Mouse (Mus musculus) urinary bladder, postnatal 4 days (tissue): ENCODE data around the gene Ebf4.
A peak's percentile ranks its signal among the peaks of the same experiment; 100 is the strongest.

ENCODE experiments used
- DNase-seq, 2 experiments: peaks; one replicate each; pipeline ENCODE4 v3.0.0; 2021 to 2022; ENCODE audit warnings: low spot score in 2 of 2

The Ebf4 gene

GRCm38 (mm10) chr2:130383895-130384294, 88.9 kb downstream of the Ebf4 start:
- no peak for DNase-seq

- no peak for DNase-seq
These were observed 91.2 kb downstream of the Ebf4 start for GRCm38 (mm10) chr2:130386212-130386611.

GRCm38 (mm10) chr2:130388796-130389195, 93.8 kb downstream of the Ebf4 start:
- DNase-seq: no peak

GRCm38 (mm10) chr2:130390993-130391625, 96.1 kb downstream of the Ebf4 start:
- DNase-seq: no peak

- no peak for DNase-seq
These were observed 97.9 kb downstream of the Ebf4 start for GRCm38 (mm10) chr2:130392836-130393235.

GRCm38 (mm10) chr2:130395696-130396095, 100.7 kb downstream of the Ebf4 start:
- DNase-seq: no peak

GRCm38 (mm10) chr2:130397186-130397985, 102.4 kb downstream of the Ebf4 start, which contains the start of gene Cpxm1:
Gene Cpxm1 (minus strand): TSS chr2:130397574.
- peak in 1 of 2 experiments; percentile 51 for DNase-seq

- no peak for DNase-seq
These were observed 103.1 kb downstream of the Ebf4 start for GRCm38 (mm10) chr2:130398091-130398490.

GRCm38 (mm10) chr2:130400046-130400445, 105.1 kb downstream of the Ebf4 start:
- no peak for DNase-seq

- no peak for DNase-seq
These were observed 106.9 kb downstream of the Ebf4 start for GRCm38 (mm10) chr2:130401891-130402290.

- no peak for DNase-seq
These were observed 110.0 kb downstream of the Ebf4 start, which contains the start of the genes Gm28372 and 1700020A23Rik for GRCm38 (mm10) chr2:130404939-130405338. Gene Gm28372 (plus strand): TSS chr2:130405239. Gene 1700020A23Rik (plus strand): TSS chr2:130405259.

GRCm38 (mm10) chr2:130406178-130406577, 111.2 kb downstream of the Ebf4 start, which contains the start of gene Tmem239:
Gene Tmem239 (plus strand): TSS chr2:130406478.
- no peak for DNase-seq

- DNase-seq: no peak
These were observed 113.2 kb downstream of the Ebf4 start for GRCm38 (mm10) chr2:130408194-130408593.

GRCm38 (mm10) chr2:130411558-130412495, 116.9 kb downstream of the Ebf4 start:
- peak; percentile 72 to 91 for DNase-seq

GRCm38 (mm10) chr2:130412775-130413174, 117.8 kb downstream of the Ebf4 start:
- DNase-seq: no peak

GRCm38 (mm10) chr2:130414094-130414856, 119.3 kb downstream of the Ebf4 start:
- DNase-seq: no peak
